Mouse (Mus musculus) kidney, adult 11 months (tissue): ENCODE results near the gene Gm20388.

Source experiments
- DNase-seq: peaks from one replicate; pipeline ENCODE4 v3.0.0; 2022

Gm20388 gene

DNA sequence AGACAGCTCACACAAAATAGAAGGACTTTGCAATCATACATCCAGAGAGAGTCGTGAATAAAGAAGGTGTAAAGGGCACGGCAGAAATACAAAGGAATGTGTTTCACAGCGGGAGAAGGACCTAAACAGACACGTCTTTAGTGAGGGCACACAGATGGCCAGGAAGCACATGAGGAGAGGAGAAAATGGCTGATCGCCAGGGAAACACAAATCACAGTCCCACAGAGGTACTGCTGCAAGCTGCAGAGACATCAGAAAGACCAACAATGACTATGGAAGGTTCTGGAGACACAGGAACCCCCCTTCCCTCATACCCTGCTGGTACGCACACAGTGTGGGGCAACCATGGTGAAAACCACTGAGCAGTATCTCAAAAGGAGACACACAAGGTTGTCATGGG lies 1810.4 kb downstream of the Gm20388 start:
- no peak for DNase-seq

DNA sequence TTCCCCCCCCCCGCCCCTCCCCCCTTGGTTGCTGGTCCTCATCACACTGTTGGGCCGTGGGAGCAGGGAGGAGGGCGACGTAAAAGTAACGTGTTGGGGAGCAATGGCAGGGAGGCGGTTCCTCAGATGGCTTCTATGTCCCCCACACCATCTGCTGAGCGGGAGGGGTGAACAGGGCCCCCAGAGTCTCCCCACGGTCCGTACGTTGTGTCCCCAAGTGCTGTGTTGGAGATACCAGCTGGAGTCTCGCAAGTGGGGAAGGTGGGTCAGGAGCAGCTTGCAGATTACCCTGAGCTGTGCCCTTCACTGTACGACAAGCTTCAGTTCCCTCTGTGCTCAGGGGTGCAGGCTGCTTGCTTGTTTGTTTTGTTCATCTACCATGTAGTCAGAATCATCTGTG lies 1813.2 kb downstream of the Gm20388 start:
- no peak for DNase-seq

DNA sequence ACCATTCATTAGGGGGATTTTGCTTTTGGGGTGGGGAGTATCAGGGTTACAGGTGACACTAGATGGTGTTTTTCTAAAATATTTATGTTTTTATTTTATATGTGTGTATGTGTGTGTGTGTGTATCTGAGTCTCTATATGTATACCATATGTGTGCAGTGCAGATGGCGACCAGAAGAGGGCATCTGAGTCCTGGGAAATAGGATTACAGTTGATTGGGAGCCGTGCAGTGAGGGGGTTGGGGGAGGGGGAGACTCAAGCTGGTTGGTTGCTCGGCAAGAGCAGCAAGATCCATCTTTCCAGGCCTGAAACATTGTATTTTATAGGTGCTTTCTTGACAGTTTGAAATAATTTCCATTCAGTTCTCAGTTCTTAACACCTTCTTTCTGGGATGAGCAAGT lies 1816.5 kb downstream of the Gm20388 start:
- no peak for DNase-seq

DNA sequence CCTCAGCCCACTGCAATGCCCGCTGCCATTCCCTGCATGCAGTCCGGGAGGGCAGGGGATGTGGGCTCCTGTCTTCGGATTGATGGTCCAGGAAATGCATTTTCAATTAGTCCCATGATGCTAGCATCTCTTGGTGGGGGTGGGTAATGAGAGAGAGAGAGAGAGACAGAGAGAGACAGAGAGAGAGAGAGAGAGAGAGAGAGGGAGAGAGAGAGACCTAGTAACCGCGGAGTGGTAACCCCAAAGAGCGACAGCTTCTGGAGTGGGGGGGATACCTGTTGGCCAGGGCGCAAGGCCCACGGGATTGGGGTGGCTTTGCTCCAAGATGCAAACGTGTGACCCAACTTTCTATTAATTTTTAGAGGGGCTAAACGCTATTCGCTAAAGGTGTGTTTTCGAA lies 1818.7 kb downstream of the Gm20388 start, which contains the start of gene Jph3:
Gene Jph3 (plus strand): TSS at position 301 of the 400 bp plus-strand sequence.
- DNase-seq: no peak

DNA sequence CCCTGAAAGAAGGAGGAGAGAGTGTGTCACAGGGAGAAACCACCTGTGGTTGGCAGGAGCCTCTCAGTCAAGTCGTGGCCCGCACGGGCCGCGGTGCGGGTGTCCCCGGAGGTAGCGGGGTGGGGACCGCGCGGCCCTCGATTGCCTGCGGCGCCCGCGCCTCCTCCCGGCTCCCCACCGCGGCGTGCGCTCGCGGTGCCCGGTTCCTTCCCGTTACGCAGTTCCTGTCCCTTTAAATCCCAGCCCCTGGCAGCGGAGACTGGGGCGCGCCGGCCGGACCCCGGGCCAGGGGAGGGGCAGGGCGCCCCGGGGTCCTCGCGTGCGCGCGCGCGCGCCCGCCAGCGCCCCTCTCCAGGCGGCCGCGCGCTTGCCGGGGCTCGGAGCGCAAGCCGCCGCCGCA lies 1819.1 kb downstream of the Gm20388 start:
- DNase-seq: no peak

DNA sequence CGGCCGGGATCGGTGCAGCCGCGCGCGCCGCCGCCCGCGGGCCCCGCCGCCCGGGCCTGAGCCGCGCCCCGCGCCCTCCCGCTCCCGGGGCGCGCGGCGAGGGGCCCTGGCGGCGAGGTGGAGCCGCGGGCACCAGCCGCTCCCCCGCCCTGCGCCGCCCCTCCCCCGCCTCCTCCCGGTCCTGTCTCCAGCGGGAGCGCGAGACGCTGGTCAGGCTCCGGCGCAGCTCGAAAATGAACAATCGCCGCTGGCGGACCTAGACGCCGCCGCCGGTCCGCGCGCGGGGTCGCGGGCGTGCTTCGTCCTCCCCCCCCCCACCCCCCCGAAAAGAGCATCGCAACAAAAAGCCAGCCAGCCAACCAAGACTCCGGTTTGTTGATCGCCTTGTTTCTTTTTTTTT lies 1819.5 kb downstream of the Gm20388 start:
- DNase-seq: no peak

DNA sequence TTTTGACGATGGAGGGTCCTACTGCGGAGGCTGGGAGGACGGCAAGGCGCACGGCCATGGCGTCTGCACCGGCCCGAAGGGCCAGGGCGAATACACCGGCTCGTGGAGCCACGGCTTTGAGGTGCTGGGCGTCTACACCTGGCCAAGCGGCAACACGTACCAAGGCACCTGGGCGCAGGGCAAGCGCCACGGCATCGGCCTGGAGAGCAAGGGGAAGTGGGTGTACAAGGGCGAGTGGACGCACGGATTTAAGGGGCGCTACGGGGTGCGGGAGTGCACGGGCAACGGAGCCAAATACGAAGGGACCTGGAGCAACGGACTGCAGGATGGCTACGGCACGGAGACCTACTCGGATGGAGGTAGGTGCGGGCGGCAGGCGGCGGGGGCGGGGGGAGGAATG lies 1820.0 kb downstream of the Gm20388 start:
- no peak for DNase-seq

DNA sequence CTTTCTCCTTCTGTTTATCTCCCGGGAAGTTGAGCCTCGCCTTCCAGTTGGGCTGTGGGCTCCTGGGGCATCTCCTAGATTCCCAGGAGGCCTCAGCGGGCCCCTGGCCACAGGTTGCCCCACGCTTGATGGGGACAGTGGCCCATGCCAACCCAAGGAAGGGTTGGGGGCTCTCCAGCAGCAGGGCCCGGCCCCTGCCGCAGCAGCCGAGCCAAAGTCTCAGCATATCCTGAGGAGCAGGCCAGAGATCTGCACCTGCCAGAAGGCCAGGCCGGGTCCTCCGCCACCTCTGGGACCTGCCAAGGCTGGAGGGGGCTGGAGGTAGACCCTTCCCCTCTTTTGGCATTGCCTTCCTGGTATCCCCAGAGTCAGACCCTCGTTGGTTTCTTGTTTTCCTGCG lies 1820.4 kb downstream of the Gm20388 start:
- DNase-seq: no peak

DNA sequence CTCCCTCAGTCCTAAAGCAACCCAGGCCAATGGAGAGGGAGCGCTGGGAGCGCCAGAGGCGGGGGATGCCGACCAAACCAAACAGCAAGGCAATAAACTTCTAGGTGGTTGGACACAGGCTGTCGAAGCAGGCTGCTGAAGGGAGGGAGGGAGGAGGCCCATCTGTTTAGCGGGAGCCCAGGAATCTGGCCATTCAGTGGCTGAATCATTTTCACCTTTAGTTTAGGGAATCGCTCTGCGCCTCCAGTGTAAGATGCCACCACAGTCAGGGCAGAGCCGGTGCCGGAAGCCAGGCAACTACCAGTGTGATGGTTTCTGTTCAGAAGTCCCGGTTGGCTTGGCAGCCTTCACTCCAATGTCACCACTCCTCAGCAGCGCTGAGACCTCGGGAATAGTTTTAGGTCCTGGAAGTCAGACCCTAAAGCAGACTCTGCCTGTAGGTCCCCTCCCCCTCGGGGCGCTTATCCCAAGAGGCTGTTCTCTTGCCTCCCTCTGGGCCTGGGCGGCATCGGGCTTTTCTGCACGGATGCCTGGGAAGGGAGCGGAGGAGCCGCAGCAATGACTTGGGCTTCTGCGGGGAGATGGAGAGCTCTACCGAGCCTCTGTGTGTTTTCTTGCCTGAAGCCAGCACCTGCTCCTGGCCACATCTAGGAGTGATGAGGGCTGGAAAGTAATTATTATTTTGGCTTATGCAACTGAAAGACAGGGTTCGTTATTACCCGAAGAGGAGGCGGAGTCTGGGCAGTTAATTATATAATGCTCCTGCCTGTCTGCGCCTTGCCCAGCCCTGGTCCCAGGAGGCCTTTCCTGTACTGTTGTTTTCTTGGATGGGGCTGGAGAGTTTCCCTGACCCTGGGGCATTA lies 1821.1 kb downstream of the Gm20388 start:
- DNase-seq: no peak

DNA sequence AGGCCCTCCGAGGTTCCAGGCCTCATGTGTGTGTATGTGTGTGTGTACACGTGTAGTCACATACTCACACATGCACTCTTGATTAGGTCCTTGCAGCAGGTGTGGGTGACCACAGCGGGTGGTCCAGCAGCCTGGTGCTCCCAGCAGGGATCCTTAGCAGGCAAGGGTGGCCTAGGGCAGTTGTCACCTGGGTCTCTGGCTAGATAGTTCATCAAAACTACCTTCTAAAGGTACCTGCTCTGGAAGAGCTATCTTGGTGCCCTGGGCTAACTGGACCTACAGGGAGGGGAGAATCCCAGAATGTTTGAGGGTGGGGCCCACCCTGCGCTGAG lies 1821.7 kb downstream of the Gm20388 start:
- no peak for DNase-seq

DNA sequence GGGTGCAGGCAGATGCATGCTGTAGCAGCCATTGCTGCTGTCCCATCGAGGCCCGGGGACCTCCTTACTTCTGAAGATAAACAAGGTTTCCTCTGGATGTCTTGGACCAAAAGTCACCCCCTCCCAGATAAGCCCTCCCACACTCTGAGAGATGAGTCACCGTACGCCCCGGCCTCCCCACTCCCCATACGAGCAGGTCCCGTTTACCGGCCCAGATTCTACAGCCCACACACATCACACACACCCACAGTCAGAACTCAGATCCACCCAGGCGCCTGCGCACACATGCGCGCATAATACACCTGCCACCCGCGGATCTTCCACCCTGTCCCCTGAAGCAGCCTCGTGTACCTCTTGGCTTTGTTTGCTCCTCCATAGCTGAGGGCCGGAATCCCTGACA lies 1823.6 kb downstream of the Gm20388 start:
- no peak for DNase-seq

DNA sequence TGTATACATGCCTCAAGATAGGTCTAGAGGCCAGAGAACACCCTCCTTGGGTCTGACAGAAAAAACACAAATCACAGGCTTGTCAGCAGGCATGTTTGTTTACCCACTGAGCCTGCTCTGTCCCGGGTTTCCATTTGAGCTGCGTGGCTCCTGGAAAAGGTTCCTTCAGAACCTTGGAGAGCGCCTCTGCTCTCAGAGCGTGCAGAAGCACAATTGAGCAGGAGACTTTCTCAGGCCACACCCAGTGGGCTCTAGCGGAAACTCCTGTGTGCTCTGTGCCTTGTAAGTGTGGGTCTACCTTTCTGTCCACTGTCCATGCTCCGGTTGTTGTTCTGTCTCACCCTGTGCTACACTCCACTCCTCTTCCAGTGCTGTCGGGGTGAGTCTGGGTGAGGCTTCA lies 1825.6 kb downstream of the Gm20388 start:
- DNase-seq: no peak

DNA sequence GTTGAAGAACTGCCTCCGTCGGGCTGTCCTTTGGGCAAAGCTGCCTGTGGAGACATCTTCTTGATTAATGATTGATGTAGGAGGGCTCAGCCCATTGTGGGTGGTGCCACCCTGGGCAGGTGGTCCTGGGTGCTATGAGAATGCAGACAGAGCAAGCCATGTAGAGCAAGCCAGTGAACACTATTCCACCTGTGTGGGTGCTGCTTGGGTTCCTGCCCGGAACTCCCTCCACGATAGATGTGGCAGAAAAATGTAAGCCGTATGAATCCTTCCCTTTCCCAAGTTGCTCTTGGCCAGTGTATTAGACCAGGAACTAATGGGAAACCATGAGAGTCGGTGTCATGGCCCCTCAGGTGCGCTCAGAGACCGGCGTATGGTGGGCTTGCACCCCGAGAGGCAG lies 1830.1 kb downstream of the Gm20388 start:
- DNase-seq: no peak

DNA sequence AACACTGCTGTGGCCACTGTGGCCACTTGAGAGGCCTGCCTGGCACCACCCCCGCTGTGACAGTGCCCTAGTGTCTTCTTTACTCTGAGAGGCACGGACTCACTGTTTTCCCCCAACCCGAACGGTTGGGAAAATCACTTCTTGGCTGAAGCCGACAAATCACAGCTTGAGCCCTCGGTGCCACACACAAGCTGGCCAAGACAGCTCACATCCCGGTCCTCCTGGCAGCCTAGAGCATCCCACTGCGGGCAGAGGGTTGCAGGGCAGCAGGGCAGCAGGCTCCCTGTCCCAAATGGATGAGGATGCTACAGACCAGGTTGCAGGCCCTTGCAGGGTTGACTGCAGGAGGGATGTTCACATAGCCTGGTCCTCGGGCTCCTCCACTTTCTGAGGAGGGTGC lies 1838.9 kb downstream of the Gm20388 start:
- no peak for DNase-seq

DNA sequence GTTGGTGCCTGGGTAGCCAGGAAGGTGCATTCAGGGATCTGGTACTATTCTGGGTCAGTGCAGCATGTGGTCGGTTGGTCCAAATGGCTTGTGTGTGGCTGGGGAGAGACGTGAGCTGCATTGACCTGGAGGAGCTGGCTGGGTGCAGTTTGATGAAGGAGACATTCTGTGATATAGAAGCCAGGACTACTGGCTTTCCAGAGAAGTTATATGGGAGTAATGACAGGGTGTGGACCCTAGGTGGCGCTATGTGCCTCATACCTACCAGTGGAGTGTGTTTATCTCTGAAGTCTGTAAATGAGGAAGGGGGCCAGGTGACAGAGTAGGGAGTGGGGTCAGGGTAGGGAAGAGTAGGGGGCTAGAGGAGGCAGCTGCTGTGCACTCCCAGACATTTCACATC lies 1839.9 kb downstream of the Gm20388 start:
- DNase-seq: no peak

DNA sequence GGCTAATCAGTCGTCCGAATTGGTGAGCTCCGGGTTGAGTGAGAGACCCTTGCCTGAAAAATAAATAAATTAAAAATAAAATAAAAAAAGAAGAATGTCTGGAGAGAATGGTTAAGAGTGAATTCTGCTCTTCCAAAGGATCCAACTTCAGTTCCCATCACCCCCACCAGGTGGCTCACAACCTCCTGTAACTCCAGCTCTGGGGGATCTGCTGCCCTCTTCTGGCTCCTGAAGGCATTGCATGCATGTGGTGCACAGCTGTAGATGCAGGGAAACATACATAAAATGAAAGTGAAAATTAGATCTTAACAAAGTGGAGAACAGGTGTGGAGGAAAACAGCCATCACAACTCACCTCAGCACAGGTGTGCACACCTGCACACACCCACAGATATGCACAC lies 1840.8 kb downstream of the Gm20388 start:
- DNase-seq: no peak

DNA sequence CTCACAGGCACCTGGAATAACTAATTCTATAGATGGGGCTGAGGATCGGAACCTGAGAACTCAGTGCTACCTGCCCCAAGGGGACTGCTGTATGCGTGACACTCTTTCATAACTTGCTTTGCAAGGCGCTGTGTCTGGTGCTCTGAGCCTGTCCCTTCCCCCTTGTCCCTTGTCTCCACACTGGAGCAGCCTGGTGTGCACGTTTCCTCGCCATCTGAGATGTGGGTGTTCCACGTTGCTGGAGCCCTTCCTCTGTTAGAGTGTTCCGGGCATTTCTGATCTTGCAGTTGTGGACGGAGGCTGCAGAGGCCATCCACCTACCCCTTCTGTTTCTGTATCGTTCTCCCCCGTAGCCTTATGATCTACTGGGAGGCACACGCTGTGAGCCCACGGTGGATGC lies 1847.8 kb downstream of the Gm20388 start:
- DNase-seq: no peak

DNA sequence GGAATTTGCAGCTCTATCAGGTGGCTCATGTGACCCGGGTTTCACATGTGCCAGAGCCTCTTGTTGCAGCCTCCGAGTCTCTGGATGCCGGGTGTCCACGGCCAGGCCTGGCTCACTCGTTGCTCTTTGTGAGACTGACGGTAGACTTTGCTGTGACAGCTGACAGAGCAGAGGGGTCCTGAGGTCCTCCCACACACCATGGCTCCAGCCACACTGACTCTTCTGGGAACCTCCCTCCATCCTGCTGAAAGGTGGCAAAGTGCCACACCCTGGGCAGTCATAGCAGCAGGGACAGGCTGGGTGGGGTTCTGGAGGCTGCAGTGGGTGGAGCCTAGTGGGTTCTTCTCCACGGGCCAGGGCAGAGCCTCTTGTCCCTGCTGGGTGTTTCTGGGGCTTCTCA lies 1849.8 kb downstream of the Gm20388 start:
- no peak for DNase-seq

DNA sequence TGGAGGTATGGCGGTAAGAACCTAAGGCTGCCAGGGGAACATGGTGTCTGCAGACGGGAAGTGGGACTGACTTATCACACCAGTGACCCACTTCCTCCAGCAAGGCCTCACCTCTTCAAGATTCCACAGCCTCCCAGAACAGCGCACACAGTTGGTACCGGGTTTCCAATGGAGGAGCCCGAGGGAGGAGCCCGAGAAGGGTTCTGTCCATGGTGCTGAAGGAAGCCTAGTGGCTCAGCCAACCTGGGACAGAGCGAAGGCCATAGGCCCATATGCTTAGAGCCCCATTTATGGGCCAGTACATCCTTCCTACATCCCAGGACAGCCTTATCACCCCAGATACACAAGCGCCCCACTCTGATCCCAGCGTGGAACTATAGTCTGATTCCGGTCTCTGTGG lies 1850.8 kb downstream of the Gm20388 start:
- DNase-seq: no peak

DNA sequence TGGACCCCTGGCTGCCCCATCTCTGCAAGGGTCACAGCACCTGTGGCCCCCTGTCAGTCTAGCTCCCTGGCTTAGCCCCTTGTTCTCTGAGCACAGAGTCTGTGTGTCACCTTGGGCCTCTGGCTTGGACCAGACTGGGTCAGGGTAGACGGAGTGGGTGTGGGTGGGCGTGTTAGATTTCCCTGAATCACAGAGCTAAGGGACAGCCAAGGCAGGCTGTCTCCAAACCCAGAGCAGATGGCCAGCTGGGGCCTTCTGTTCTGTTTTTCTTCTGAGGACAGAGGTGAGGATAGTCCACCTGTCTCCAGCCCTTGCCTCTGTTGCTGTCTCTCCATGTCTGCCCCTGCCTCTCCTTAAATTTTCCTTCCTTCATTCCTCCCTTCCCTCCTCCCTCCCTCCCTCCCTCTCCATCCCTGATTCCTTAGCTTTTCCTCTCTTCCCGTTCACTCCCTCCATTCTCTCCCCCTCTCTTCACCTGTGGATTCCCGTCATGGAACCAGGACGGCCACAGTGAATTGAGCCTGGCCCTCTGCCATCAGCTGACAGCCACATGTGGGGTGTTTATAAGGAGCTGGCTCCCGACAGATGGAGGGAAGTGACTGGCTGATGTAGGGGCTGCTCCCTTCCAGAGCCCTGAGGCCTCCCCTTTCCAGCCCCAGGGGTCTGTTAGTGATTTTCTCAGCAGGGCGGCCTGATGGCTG lies 1852.5 kb downstream of the Gm20388 start:
- DNase-seq: no peak

DNA sequence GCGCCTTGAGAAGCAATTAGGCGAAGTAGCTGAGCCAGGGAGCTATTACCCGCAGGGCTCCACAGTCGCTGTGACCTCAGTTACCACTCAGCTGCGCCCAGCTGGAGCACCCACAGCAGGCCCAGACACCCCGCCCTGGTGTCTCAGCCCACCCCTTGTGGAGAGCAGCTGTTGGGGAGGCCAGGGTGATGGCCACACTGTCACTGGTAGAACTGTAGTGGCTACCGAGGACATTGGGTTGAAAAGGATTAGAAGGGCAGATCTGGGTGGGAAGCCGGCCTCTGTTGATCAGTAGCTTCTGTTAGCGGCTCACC lies 1853.0 kb downstream of the Gm20388 start:
- DNase-seq: no peak

DNA sequence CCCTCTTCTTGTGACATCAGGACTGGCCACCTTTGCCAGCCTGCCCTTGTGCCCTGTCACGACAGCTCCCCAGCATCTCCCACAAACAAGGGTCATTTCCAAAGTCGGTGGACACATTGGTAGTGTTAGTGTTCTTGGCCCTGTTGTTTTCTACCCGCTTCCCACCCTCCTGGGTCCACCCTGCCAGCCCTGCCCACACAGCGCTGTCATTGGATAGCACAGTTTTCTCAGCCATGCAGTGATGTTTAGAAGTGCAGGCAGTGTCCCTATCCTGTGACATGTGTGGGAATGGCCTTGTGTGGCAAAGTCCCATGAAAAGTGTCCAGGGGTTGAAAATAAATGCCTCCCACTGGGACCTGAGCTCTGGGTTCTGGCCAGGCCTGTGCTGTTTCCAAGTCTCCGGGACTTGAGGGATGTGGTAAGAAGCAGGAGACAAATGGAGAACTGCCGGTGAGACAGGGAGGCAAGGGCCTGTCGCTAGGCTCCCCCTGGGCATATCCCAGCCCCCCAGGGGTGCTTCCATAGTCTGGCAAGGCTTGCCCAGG lies 1855.0 kb downstream of the Gm20388 start:
- no peak for DNase-seq

DNA sequence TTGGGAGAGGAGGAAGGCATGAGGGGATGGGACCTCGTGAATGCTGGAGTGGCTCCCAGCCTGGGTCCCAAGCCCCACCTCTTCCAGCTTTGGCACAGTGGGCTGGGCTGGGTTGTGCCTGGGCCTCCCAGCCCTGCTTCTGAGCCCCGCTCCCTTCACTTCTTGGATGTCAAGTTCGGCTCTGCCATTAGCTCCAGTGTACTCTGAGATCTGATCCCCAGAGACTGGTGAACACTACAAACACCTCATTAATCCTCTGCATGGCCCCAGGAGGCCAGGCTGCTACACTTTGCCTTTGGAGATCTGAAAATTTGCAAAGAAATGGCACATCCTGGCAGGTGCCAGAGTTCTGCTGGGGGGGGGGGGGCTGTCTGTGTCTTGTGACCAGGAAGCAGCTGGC lies 1858.5 kb downstream of the Gm20388 start:
- DNase-seq: no peak

DNA sequence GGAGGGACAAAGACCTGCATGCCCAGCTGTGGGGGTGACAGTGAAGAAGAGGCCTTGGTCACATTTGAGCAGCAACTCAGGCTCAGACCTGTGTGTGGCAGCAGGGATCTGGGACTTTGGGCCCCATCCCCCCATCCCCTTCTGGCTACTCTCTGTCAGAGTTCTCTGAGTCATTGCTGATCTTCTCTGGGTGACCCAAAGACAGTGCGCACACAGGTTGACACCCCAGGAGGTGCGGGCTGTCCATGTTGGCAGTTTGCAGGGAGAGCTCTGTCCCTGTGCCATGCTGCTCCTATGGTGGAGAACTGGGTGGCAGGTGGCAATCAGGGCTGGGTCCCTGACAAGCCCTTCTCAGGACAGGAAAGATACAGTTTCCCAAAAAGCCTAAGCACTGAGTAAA lies 1859.0 kb downstream of the Gm20388 start:
- no peak for DNase-seq
